Mouse (Mus musculus): ENCODE data around the gene Timd2. TPM values are rescaled to one million over a fixed set of nuclear protein-coding genes. Genes with fewer than 3 reads are reported as not detected.
"Not testable (repeated sequence)": the region's sequence is repeated elsewhere in the genome, so short reads cannot be mapped to it uniquely, and the experiment has no call there.

The Timd2 gene
- total RNA-seq (2021): 1 to 10 TPM in 1 of 2 experiments, under 1 TPM in 1; 0.20 to 7.7 TPM
- long read RNA-seq, experiment 1, transcript Timd2-201 (9 exons, 1,941 nt): major isoform, 5 of 7 reads
- long read RNA-seq, experiment 1, partial matches to known transcripts: 0 of 7 reads
- long read RNA-seq, experiment 1, other reads (novel, unspliced or antisense): 0 of 7 reads
- long read RNA-seq, experiment 2: 0 reads

DNA sequence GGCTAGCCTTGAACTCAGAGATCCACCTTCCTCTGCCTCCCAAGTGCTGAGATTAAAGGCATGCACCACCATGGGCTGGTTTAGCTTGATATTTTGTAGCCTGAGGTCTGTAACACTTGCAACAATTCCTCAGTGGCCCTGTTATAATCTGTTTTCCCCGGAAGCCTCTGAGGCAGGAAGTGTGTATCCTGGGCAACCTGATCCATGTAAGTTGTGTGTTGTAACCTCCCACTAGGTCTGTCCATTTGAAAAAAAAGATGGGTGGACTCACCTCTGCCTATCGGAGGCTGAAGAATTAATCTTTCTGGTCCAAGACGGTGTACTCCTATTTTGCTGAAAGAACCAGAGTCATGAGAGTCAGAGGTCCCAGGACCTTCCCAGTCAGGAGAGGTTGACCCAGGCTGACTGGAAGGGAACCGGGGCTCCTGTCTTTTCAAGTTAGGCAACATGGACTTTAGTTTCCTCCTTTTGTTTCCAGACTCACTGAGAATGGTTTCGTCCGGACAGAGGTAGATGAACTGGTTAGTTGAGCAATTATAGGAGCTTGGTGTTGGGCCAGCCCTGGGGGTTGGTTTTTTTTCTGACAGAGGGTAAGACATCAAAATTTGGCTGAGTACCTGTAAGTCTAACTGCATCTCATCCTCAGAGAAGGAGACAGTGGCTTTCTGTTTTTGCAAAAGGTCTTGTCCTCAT, at the start of gene Timd2:
Gene Timd2, minus strand, starts transcription at position 398 of the 693 bp plus-strand sequence.
- no peak for DNase-seq (ENCODE audit: low spot score in 2 of 2)

- DNase-seq (ENCODE audit: low spot score in 2 of 2): not testable (repeated sequence)
These were observed 48.9 kb upstream of the Timd2 start for GRCm38 (mm10) chr11:46755714-46756113.

DNA sequence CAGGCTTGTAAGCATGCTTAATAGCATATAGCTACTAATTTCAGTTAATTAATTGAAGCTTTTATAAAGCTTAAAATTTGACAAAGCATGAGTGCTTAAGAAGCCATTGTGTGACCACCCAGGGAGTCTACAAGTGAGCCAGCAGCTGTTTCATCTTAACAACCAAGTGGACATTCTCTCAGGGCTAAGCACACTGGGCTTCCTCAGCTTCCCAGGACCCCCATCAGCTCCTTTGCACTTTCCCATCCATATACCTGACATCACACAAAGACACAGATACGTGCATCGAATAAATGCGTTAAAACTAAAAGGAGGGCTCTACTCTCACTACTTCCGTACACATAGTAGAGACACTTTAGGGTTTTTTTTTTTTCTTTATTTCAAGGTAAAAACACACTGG, 47.8 kb upstream of the Timd2 start:
- DNase-seq (ENCODE audit: low spot score in 2 of 2): no peak

GRCm38 (mm10) chr11:46753662-46754061, 46.8 kb upstream of the Timd2 start:
- DNase-seq (ENCODE audit: low spot score in 2 of 2): no peak

DNA sequence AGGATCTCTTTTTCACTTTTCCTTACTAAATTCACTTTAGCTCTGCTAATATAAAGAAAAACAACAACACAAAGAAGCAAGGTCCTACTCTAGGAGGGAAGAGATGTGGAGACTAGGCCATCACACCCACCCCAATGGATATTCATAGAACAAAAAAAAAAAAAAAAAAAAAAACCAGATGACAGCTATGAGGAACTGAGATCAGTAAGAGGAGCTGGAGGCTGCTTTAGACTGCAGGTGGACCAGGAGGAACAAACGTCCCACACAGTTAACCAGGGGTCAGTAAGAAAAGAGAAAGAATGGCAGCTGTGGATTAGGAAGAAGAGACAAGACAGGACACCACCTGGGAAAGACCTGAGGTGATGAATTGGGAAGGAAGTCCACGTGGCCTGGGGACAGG, 41.1 kb upstream of the Timd2 start:
- DNase-seq (ENCODE audit: low spot score in 2 of 2): no peak

GRCm38 (mm10) chr11:46741716-46742115, 34.9 kb upstream of the Timd2 start:
- DNase-seq (ENCODE audit: low spot score in 2 of 2): no peak

- no peak for DNase-seq (ENCODE audit: low spot score in 2 of 2)
These were observed 34.0 kb upstream of the Timd2 start for GRCm38 (mm10) chr11:46740886-46741285.

DNA sequence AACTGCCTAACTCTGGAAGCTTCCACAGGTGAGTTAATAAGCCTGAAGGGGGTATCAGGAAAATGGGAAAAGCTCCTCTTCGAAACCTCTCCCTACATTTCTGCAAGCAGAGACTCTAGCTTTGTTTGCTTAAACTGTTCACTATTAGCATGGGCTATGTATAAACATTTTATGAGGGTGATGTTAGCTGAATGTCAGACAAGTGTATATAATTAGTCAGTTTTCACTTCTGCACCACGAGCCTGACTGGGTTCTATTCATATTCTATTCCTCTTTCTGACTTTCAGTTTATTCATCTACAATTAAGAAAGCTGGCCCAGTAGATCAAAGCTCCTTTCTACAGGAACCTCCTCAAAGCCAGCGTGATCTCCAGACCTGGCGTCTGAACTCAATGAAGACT, 32.6 kb upstream of the Timd2 start:
- no peak for DNase-seq (ENCODE audit: low spot score in 2 of 2)

DNA sequence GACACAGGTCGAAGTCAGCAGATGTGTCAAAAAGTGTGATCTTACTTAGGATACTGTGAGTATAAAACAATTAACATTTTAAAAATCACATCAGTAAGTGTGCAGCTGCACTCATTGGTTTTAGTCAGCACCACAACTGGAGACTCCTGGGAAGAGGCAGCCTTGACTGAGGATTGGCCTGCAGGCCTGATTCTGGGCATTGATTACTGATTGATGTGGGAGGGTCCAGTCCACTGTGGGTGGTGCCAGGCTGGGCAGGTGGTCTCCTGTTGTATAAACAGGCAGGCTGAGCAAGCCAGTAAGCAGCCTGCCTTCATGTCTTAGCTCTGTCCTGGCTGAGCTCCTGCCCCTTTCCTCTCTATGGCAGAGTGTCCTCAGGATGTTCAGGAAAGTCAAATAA, 28.2 kb upstream of the Timd2 start, which contains the start of gene Havcr1:
Gene Havcr1, plus strand, starts transcription at position 5 of the 400 bp plus-strand sequence.
- not testable (repeated sequence) for DNase-seq (ENCODE audit: low spot score in 2 of 2)

DNA sequence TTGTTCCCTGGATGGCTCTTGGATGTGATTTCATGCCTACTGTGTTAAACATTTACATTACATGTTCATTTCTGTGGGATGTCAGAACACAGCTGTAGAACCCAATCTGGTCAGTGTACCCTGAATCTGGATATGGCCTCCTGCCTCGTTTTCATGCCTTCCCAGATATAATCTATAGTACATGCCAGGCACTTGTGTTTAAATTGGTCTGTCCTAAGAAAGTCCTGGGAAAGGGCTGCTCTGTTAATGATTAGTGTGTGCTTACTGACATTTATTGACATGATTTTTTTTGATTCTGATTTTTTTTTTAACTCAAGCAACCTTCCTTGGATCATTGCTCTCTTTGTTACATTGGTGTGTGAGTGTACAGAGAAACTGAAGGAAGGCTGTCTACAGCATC, 27.8 kb upstream of the Timd2 start:
- DNase-seq (ENCODE audit: low spot score in 2 of 2): no peak

DNA sequence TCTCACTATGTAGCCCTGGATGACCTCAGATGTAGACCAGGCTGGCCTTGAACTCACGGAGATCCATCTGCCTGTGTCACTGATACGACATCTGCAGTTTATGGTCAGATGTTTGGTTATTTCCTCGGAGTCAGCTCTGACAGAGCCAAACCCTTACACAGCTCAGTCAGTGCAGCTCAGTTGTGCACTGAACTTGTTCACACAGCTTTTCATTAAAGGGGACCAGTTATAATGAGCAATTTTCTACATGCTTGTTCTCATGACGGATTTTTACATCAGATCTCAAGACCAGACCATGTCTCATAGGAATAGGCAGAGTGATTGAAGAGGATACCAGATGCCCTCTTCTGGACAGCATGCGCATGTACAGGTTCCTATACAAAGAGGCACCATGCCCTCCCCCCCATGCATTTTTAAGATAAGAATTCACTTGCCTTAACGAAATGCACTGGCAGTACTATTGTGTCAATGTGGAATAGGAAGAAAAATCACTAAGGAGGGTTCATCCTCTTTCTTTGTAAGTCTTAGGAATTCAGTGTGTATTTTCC, 26.5 kb upstream of the Timd2 start:
- no peak for DNase-seq (ENCODE audit: low spot score in 2 of 2)

- no peak for DNase-seq (ENCODE audit: low spot score in 2 of 2)
These were observed 24.7 kb upstream of the Timd2 start for GRCm38 (mm10) chr11:46731541-46732070.

DNA sequence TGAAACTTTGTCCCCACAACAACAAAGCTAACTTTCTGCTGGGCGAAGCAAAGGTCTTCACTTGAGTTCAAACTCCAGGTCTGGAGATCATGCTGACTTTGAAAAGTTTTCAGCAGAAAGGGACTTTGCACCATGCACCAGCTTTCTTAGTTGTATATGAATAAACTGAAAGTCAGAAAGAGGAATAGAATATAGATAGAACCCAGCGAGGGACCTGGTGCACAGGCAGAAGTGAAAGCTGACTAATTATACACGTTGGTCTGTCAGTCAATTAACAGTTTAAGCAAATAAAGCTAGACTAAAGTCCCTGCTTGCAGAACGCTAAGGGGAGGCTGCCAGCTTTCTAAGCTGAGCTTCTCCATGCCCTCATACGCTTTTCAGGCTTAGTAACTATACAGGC, 8.0 kb downstream of the Timd2 start:
- no peak for DNase-seq (ENCODE audit: low spot score in 2 of 2)

- DNase-seq (ENCODE audit: low spot score in 2 of 2): no peak
These were observed 8.6 kb downstream of the Timd2 start for GRCm38 (mm10) chr11:46698278-46698655.

DNA sequence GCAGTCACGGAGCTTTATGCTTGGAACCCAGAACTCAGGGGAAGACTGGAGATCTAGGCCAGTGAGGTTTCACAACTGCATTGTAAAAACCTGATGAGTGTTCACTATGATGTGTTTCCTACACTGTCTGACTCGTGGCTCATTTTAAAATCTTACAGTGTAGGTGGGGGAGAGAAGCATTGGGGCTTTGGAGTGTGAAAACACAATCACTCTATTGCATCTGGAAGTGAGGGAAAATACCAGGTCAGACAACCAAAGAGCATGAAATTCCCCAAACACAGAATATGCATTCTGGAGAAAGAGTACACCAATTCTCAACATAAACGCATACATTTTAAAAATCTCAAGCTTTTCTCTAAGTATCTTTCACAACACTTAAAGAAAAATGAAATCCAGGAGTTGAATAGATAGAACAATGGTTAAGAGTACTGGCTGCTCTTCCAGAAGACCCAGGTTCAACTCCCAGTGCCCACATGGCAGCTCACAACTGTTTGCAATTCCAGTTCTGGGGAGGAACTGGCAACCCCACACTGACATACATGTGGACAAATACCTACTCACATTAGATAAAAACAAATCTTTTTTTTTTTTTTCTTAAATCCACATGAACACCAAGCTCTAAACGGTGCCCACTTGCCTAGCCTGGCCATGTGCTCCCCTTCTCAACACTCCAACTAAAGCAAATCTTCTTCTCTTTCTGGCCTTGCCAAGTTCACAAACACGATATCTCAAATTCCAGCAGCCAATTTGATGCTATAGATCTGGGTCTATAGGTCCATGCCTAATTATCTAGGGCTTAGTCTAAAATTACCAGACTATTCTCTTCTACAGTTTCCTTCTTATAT, 9.2 kb downstream of the Timd2 start:
- DNase-seq (ENCODE audit: low spot score in 2 of 2): no peak

DNA sequence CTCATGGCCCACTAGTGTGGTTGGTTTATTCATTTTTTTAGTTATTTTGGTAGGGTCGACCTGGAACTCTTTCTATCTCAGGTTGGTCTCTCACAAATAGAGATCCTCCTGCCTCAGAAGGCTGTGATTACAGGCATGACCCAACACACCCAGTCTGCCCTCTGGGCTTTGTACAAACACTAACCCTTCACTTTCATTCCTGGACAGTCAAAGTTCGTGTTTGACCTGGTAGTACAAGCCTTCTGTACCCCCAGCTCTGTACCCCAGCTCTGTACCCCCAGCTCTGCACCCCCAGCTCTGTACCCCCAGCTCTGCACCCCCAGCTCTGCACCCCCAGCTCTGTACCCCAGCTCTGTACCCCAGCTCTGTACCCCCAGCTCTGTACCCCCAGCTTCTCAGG, 11.0 kb downstream of the Timd2 start:
- not testable (repeated sequence) for DNase-seq (ENCODE audit: low spot score in 2 of 2)

DNA sequence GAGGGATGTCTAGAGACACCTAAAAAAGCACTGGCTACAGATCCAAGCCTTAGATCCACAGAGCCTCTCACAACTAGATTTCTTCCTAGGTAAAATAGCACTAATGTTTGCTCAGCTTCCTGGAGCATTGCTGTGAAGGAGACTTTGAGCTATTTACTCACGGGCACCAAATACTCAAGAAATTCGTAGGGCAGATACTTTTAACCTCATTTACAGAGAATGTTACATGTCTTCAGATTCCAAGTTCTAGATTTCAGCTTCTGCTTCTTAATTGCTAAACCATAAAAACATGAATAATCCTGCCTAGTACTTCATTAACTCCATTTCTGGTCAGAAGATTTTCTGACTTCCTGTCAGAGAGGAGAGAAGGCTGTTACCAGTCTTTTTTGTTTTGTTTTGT, 16.7 kb downstream of the Timd2 start:
- DNase-seq (ENCODE audit: low spot score in 2 of 2): no peak

GRCm38 (mm10) chr11:46683723-46684122, 23.1 kb downstream of the Timd2 start:
- DNase-seq (ENCODE audit: low spot score in 2 of 2): no peak

DNA sequence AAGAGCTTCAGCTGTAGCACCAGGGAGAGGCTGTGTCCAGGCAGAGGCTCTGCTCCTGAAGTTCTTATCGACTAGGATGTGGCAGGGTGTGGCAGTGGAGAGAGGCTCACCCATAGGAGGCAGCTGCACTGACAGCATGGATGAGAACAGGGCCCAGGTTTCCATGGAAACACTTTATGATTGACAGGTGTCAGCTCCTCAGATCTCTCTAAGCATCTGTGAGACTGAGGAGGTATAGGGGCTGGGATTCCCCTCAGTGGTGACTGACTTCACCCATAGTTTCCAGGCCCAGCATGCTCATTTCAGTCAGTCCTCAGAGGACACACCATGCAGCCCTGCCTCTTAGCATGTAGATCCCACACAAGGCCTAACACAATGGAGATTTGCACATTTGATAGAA, 24.0 kb downstream of the Timd2 start:
- DNase-seq (ENCODE audit: low spot score in 2 of 2): no peak

- DNase-seq (ENCODE audit: low spot score in 2 of 2): no peak
These were observed 38.9 kb downstream of the Timd2 start for GRCm38 (mm10) chr11:46667938-46668337.

DNA sequence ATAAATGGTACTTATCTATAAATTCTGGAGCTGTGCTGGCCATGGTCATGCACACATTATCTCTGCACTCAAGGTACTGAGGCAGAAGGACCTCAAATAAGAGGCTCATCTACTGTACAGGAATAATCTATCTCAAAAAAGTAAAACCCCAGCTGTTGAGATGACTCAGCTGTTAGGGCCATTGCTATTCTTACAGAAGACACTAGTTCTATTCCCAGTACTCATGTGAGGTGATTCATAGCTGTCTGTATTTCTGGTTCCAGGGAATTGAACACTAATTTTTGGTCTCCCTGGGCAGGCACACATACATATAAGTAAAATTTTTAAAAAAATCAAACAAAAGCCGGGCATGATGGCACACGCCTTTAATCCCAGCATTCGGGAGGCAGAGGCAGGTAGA, 39.8 kb downstream of the Timd2 start:
- DNase-seq (ENCODE audit: low spot score in 2 of 2): no peak

All from adrenal gland, postnatal 4 days (tissue).